Mouse (Mus musculus): Measurements from ENCODE around the gene Nek6.

DNA sequence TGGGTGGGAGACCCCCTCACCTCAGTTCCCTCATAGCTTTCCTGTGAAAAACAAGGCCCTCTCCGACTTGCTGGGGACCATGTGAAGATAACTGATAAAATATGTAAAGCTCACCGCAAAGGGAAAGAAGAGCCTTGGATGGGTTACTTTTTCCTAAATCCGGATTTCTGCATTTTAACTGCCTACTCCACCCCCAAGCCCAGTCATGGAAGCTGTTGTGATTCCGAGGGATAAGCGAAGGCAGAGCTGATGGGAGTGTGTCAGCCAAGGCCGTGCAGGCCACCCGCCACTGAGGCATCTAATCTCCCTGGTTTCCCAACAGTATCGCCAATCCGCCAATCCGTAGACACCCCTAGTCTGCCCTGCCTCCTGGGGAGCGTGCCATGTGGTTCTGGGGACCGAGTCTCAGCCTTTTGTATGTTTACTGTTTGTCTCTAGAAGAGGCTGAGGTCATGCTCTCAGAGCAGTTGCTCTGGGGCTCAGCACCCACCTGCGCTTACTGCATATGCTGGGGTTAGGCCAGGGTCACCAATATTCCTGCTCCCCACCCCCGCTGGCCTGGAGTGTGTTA is 18.2 kb downstream of the Nek6 start:
- TF ChIP-seq CTCF (IDR thresholded peaks at IDR 0.05; ENCODE audit: control insufficient read depth, insufficient read depth, insufficient replicate concordance, low read depth, low read length) = no peak
- TF ChIP-seq POLR2A (IDR thresholded peaks at IDR 0.05; ENCODE audit: control insufficient read depth, low read depth, low read length) = no peak
